Mouse (Mus musculus) cerebellum, adult 9-11 months (tissue): ENCODE data around the gene Dtwd1.
"Not testable (repeated sequence)": the region's sequence is repeated elsewhere in the genome, so short reads cannot be mapped to it uniquely, and the experiment has no call there.

Experiments
- DNase-seq: peaks from one replicate; pipeline ENCODE4 v3.0.0; 2022

Dtwd1 gene

GRCm38 (mm10) chr2:126151855-126152571, at the start of gene Dtwd1, which contains the start of gene Fam227b:
TSS of gene Dtwd1 (plus strand) at chr2:126152141.
TSS of gene Fam227b (minus strand) at chr2:126152004.
- DNase-seq = peak; percentile 98

- DNase-seq = no peak
Measured at GRCm38 (mm10) chr2:126147723-126148122, 4.2 kb upstream of the Dtwd1 start.

GRCm38 (mm10) chr2:126165277-126166018, 13.5 kb downstream of the Dtwd1 start:
- DNase-seq = no peak

- DNase-seq = no peak
Measured at GRCm38 (mm10) chr2:126166335-126166734, 14.4 kb downstream of the Dtwd1 start.

GRCm38 (mm10) chr2:126166848-126167617, 15.1 kb downstream of the Dtwd1 start:
- no peak for DNase-seq

GRCm38 (mm10) chr2:126171427-126171826, 19.5 kb downstream of the Dtwd1 start:
- DNase-seq = no peak

GRCm38 (mm10) chr2:126191306-126191705, 39.4 kb downstream of the Dtwd1 start:
- DNase-seq = no peak

- no peak for DNase-seq
Measured at GRCm38 (mm10) chr2:126192129-126192528, 40.2 kb downstream of the Dtwd1 start.

- DNase-seq = no peak
Measured at GRCm38 (mm10) chr2:126195631-126196356, 43.9 kb downstream of the Dtwd1 start.

- no peak for DNase-seq
Measured at GRCm38 (mm10) chr2:126198971-126199370, 47.0 kb downstream of the Dtwd1 start.

GRCm38 (mm10) chr2:126211011-126211680, 59.2 kb downstream of the Dtwd1 start:
- no peak for DNase-seq

GRCm38 (mm10) chr2:126214800-126215199, 62.9 kb downstream of the Dtwd1 start, which contains the start of gene Gm17555:
TSS of gene Gm17555 (plus strand) at chr2:126215100.
- not testable (repeated sequence) for DNase-seq
